Mouse (Mus musculus) limb, embryonic 12.5 days (tissue): ENCODE measurements around the gene Il27ra. TPM values are rescaled to one million over a fixed set of nuclear protein-coding genes. Genes with fewer than 3 reads are reported as not detected.
A peak's percentile ranks its signal among the peaks of the same experiment; 100 is the strongest.

Experiments
- ATAC-seq: fragments of 200-750 bp; cut with Nextera tagmentation; 2 replicates; pipeline ENCODE4 v1.8.0; 2017; ENCODE audit warnings: low read depth, moderate TSS enrichment; ENCODE audit not compliant: insufficient number of reproducible peaks, insufficient read depth, low FRiP score, low TSS enrichment
- H3K27ac ChIP-seq: fragments of 300-500 bp; sonication (generic); 2 replicates; pipeline ENCODE4 v1.5.1; 2016; ENCODE audit warnings: mild to moderate bottlenecking, moderate library complexity
- H3K27me3 ChIP-seq: fragments of 300-500 bp; sonication (generic); 2 replicates; pipeline ENCODE4 v1.6.1; 2016; ENCODE audit warnings: mild to moderate bottlenecking, moderate library complexity
- H3K36me3 ChIP-seq: fragments of 300-500 bp; sonication (generic); 2 replicates; pipeline ENCODE4 v1.6.1; 2016; ENCODE audit warnings: mild to moderate bottlenecking, moderate library complexity
- H3K4me1 ChIP-seq: fragments of 300-500 bp; sonication (generic); replicated peaks from 2 replicates; pipeline ENCODE4 v1.6.1; 2016
- H3K4me2 ChIP-seq: fragments of 300-500 bp; sonication (generic); 2 replicates; pipeline ENCODE4 v1.6.1; 2016; ENCODE audit warnings: mild to moderate bottlenecking, moderate library complexity
- H3K4me3 ChIP-seq: fragments of 300-500 bp; sonication (generic); replicated peaks from 2 replicates; pipeline ENCODE4 v1.5.1; 2016; ENCODE audit warnings: mild to moderate bottlenecking
- H3K9ac ChIP-seq: fragments of 300-500 bp; sonication (generic); replicated peaks from 2 replicates; pipeline ENCODE4 v1.6.1; 2016; ENCODE audit warnings: mild to moderate bottlenecking, moderate library complexity
- H3K9me3 ChIP-seq: fragments of 300-500 bp; sonication (generic); 2 replicates; pipeline ENCODE4 v1.6.1; 2016; ENCODE audit warnings: mild to moderate bottlenecking, moderate library complexity
- WGBS: fragments of 180-500 bp; shearing (Covaris S2); methylation state at CpG from one replicate; pipeline ENCODE4 v1.1.7; 2016; 5-methylcytosine and 5-hydroxymethylcytosine counted together
- polyA plus RNA-seq: library from polyadenylated mRNA; unstranded; fragments of >200 nt; fragmentation: Nextera tagmentation; extraction: Ambion mirVana; gene quantifications from 2 replicates; pipeline ENCODE4 v1.2.1, GENCODE M21; 2016

Il27ra gene
- polyA plus RNA-seq, 1 experiment from 2014 or later = 0.61 TPM

DNA sequence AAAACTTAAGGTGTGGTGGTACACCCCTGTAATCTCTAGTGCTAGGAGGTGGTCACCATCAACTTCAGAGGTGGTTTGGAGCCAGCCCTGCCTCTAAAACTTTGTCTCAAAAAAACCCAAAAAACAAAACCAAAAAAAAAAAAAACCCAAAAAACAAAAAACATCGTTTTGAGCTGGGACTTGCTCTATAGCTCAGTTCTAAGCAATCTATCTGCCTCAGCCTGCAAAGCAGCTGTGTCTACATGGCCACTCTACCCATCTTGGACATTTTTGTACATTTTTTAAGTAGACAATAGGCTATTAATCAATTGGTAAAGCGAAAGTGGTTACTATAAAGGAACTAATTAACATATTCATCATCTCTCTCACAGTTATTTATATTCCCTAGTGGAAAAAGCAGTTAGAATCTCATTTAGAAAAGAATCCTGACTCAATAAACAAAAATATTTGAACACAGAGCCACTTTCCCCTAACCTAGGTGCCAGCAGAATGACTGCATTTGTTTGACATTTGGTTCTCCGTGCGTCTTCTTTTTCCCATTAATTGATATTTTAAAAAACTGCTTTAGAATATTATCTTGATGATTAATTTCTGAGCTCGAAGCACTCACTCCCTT is 23.2 kb upstream of the Il27ra start:
- 34% methylated on average over 5 of the region's 5 CpGs for WGBS
- Histone ChIP-seq H3K27me3 (no peaks in the 10 kb centered on the region), H3K4me2 (peak overlapping the region; percentile 68), H3K27ac (peak overlapping the region; percentile 86), H3K36me3 (no peaks in the 10 kb centered on the region), H3K4me1 (peaks cover 22% of the 10 kb centered on the region), H3K9me3 (no peaks in the 10 kb centered on the region), H3K4me3 (peak overlapping the region; percentile 91), H3K9ac (peak overlapping the region; percentile 68)
- ATAC-seq = no peak

DNA sequence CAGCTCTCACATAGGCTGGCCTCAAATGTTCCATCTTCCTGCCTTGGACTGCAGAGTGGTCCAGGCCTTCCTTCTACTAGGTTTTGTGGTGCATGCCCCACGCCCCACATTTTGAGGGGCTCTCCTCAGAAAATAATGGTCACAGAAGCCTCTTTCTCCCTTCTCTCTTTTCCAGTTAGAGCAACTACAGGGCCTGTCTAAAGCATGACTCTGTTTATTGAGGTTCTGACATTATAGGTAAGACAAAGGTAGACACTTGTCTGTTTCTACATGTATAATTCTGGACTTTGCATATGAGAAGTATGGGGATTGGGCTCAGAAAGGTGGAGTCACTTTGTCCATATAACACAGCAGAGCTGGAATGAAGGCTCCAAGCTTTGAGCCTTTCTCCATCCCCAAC is 22.6 kb upstream of the Il27ra start, which contains the start of gene Gm10643:
Gene Gm10643 (minus strand): TSS at position 101 of the 400 bp plus-strand sequence.
- no peaks in the 10 kb centered on the region for H3K36me3 ChIP-seq
- peak within 1 kb of the TSS; percentile 68 for H3K4me2 ChIP-seq
- no peaks in the 10 kb centered on the region for H3K27me3 ChIP-seq
- no peaks in the 10 kb centered on the region for H3K9me3 ChIP-seq
- WGBS = 87% methylated on average over 1 of the region's 1 CpGs
- H3K4me1 ChIP-seq = peaks cover 22% of the 10 kb centered on the region
- no peak for ATAC-seq
- peak within 1 kb of the TSS; percentile 68 for H3K9ac ChIP-seq
- peak within 1 kb of the TSS; percentile 91 for H3K4me3 ChIP-seq
- peak within 1 kb of the TSS; percentile 86 for H3K27ac ChIP-seq

DNA sequence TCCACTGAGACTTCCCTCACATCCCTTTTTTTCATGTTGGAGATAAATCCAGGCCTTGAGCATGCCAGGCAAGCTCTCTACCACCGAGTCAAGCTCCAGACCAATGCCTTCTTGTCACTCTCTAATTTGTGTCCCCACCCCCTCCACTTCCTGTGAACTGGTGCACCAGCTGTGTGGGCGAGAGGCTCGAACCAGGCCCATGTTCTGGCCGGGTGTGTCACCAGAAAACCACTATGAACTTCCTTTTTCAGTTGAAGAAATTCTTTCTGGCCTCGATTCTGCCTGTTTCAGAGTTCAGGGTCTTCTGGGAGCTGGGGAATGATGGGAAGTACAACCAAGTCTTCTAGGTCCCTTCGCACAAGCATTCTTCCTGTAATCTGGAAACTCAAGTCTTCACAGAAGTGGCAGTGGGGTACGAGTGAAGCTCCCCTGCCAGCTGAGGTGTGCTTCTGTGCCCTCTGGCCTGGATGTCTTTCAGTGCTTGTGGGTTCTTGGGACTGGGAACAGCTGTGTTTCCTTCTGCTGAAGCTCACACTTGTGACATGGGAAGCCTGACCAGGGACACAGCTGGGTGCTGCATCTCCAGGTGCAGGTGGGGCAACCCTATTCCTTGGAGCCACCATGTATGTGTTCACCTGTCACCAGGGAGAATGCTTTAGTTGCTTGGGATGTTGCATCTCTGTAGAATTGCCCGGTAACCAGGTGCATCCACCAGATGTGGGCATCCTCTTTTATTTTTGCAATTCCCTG is 21.6 kb upstream of the Il27ra start:
- no peak overlapping the region for H3K9ac ChIP-seq
- H3K27me3 ChIP-seq = no peaks in the 10 kb centered on the region
- H3K36me3 ChIP-seq = no peaks in the 10 kb centered on the region
- H3K4me2 ChIP-seq = no peak overlapping the region
- no peak overlapping the region for H3K27ac ChIP-seq
- H3K4me3 ChIP-seq = no peak overlapping the region
- no peaks in the 10 kb centered on the region for H3K9me3 ChIP-seq
- WGBS = 71% methylated on average over 8 of the region's 8 CpGs
- ATAC-seq = no peak
- H3K4me1 ChIP-seq = peaks cover 12% of the 10 kb centered on the region

DNA sequence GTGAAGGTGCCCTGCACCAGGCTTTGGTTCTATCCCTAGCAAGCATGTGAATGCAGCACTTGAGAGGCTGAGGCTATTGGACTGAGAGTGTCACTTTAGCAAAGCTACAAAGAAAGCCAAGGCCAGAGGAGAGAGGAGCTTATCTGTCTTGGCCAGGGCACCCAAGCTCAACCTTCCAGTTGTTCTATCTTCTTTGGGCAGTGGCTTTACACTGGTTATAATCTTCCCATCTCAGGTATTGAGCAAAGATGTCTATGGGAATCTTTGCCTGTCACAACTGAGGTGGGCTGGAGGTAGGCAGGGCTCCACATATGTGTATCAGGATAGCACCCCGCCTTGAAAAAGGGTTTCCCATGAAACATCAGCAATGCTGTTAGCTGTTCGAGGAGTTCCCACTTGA is 17.9 kb upstream of the Il27ra start:
- H3K4me1 ChIP-seq = no peaks in the 10 kb centered on the region
- H3K4me2 ChIP-seq = no peak overlapping the region
- H3K27ac ChIP-seq = no peak overlapping the region
- H3K4me3 ChIP-seq = no peak overlapping the region
- no peak for ATAC-seq
- no peak overlapping the region for H3K9ac ChIP-seq
- H3K9me3 ChIP-seq = 0 out of 2 replicates have a peak, but pooled peaks cover 4% of the 10 kb centered on the region
- no peaks in the 10 kb centered on the region for H3K36me3 ChIP-seq
- 88% methylated on average over 2 of the region's 2 CpGs for WGBS
- H3K27me3 ChIP-seq = no peaks in the 10 kb centered on the region

DNA sequence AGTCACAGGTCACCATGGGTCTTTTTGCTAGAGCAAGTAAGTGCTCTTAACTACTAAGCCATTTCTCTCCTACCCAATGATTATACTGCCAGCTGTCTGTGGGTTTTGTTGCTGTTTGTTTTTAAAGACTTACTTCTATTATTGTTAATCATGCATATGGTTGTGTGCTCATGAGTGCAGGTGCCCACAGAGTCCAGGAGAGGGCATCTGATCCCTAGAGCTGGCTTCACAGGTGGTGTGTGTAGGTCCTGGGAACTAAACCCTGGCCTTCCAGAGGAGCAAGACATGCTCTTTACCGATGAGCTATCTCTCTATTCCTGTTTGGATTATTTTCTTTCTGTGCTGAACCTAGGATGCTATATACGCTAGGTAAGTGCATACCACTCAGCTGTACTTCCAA is 16.8 kb upstream of the Il27ra start:
- H3K4me1 ChIP-seq = no peaks in the 10 kb centered on the region
- H3K27ac ChIP-seq = no peak overlapping the region
- WGBS = 96% methylated on average over 2 of the region's 2 CpGs
- no peak overlapping the region for H3K9ac ChIP-seq
- H3K4me3 ChIP-seq = no peak overlapping the region
- H3K9me3 ChIP-seq = 0 out of 2 replicates have a peak, but pooled peaks cover 5% of the 10 kb centered on the region
- no peak overlapping the region for H3K4me2 ChIP-seq
- H3K27me3 ChIP-seq = no peaks in the 10 kb centered on the region
- no peaks in the 10 kb centered on the region for H3K36me3 ChIP-seq
- ATAC-seq = no peak

- no peak overlapping the region for H3K4me3 ChIP-seq
- H3K27me3 ChIP-seq = no peaks in the 10 kb centered on the region
- no peak overlapping the region for H3K27ac ChIP-seq
- H3K4me1 ChIP-seq = no peaks in the 10 kb centered on the region
- H3K9ac ChIP-seq = no peak overlapping the region
- no peaks in the 10 kb centered on the region for H3K36me3 ChIP-seq
- no peak overlapping the region for H3K4me2 ChIP-seq
- ATAC-seq = no peak
- WGBS = 90% methylated on average over 1 of the region's 1 CpGs
- H3K9me3 ChIP-seq = 0 out of 2 replicates have a peak, but pooled peaks cover 5% of the 10 kb centered on the region
Observed at GRCm38 (mm10) chr8:84057827-84058226, 15.4 kb upstream of the Il27ra start.

- no peak for ATAC-seq
- Histone ChIP-seq H3K36me3 (no peaks in the 10 kb centered on the region), H3K27ac (no peak overlapping the region), H3K4me1 (0 out of 2 replicates have a peak, but pooled peaks cover 7% of the 10 kb centered on the region), H3K4me2 (no peak overlapping the region), H3K9ac (no peak overlapping the region), H3K4me3 (no peak overlapping the region), H3K9me3 (0 out of 2 replicates have a peak, but pooled peaks cover 5% of the 10 kb centered on the region), H3K27me3 (0 out of 2 replicates have a peak, but pooled peaks cover 7% of the 10 kb centered on the region)
- 95% methylated on average over 5 of the region's 5 CpGs for WGBS
Observed at GRCm38 (mm10) chr8:84053229-84053628, 10.8 kb upstream of the Il27ra start.

DNA sequence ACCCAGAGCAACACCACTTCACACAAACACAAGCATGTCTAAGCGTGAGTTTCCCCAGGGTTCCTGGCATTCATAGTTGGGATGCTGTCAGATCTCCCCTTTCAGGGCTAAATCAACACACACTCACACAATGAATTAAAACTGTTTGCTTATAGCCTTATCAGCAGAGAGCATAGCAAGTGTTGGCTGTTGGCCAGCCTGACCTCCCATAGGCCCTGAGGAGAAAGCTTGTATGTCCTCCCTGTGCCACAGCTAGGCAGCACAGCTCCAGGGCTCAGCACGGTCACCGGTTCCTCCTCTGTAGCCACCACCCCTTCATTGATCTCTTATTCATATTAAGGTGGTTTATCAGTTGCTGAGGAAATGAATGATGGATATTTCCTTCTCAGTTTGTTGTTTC is 10.4 kb upstream of the Il27ra start:
- no peaks in the 10 kb centered on the region for H3K36me3 ChIP-seq
- no peak overlapping the region for H3K4me2 ChIP-seq
- WGBS = 86% methylated on average over 3 of the region's 3 CpGs
- no peak for ATAC-seq
- H3K9ac ChIP-seq = no peak overlapping the region
- no peak overlapping the region for H3K27ac ChIP-seq
- no peak overlapping the region for H3K4me3 ChIP-seq
- 0 out of 2 replicates have a peak, but pooled peaks cover 5% of the 10 kb centered on the region for H3K9me3 ChIP-seq
- 0 out of 2 replicates have a peak, but pooled peaks cover 9% of the 10 kb centered on the region for H3K4me1 ChIP-seq
- 0 out of 2 replicates have a peak, but pooled peaks cover 7% of the 10 kb centered on the region for H3K27me3 ChIP-seq

DNA sequence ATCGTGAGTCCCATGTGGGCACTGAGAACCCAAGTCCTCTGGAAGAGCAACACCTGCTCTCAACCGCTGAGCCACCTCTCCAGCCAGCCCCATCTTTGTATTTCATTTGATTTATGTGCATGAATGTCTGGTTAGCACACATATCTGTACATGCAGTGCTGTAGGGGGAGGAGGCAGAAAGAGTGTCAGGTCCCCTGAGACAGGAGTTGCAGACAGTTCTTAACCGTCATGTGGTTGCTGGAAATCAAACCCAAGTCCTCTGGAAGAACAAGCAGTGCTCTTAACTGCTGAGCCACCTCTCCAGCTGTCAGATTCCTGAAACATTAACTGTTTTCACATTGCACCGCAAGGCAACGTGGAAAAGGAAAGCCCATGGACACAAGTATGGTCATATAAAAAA is 5.8 kb upstream of the Il27ra start:
- H3K4me1 ChIP-seq = 0 out of 2 replicates have a peak, but pooled peaks cover 9% of the 10 kb centered on the region
- ATAC-seq = 0 out of 2 replicates have a peak, but pooled peaks have one; percentile 15
- WGBS = 56% methylated on average over 5 of the region's 5 CpGs
- no peaks in the 10 kb centered on the region for H3K9me3 ChIP-seq
- peaks cover 41% of the 10 kb centered on the region for H3K27me3 ChIP-seq
- H3K9ac ChIP-seq = no peak overlapping the region
- no peaks in the 10 kb centered on the region for H3K36me3 ChIP-seq
- no peak overlapping the region for H3K27ac ChIP-seq
- H3K4me3 ChIP-seq = no peak overlapping the region
- no peak overlapping the region for H3K4me2 ChIP-seq

DNA sequence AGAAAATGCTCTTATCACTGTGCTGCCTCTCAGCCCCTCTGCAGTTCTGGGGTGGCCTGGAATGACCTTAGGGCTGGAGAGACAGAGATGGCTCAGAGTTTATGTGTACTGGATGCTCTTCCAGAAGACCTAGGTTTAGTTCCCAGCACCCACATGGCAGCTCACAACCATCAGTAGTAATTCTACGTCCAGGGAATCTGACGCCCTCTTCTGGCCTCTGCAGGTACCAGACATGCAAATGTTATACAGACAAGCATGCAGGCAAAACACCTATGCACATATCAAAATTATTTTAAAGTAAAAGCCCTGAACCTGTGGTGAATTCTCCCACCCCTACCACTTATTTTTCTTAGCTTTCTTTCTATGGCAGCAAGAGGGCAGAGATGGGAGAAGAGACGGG is 4.1 kb upstream of the Il27ra start:
- ATAC-seq = no peak
- peaks cover 22% of the 10 kb centered on the region for H3K4me1 ChIP-seq
- H3K27me3 ChIP-seq = peaks cover 58% of the 10 kb centered on the region
- H3K27ac ChIP-seq = no peak overlapping the region
- 86% methylated on average over 3 of the region's 3 CpGs for WGBS
- no peaks in the 10 kb centered on the region for H3K36me3 ChIP-seq
- no peak overlapping the region for H3K4me3 ChIP-seq
- H3K9ac ChIP-seq = no peak overlapping the region
- no peaks in the 10 kb centered on the region for H3K9me3 ChIP-seq
- no peak overlapping the region for H3K4me2 ChIP-seq

- Histone ChIP-seq H3K36me3 (no peaks in the 10 kb centered on the region), H3K4me1 (peaks cover 22% of the 10 kb centered on the region), H3K4me2 (no peak within 1 kb of the TSS), H3K27me3 (peaks cover 74% of the 10 kb centered on the region), H3K4me3 (peak within 1 kb of the TSS; percentile 12; the same call in 1 of the 2 replicates), H3K27ac (no peak within 1 kb of the TSS), H3K9me3 (no peaks in the 10 kb centered on the region), H3K9ac (no peak within 1 kb of the TSS)
- 2% methylated on average over 9 of the region's 9 CpGs for WGBS
- ATAC-seq = no peak
Observed at GRCm38 (mm10) chr8:84044900-84045299, 2.5 kb upstream of the Il27ra start, which contains the start of gene Rln3. Gene Rln3, minus strand, starts transcription at chr8:84045000.
